Mouse (Mus musculus): ENCODE measurements around the gene Anp32a.

- TF ChIP-seq GATA1 (IDR thresholded peaks at IDR 0.05; ENCODE audit: borderline replicate concordance, low read length), result no peak
- no peak for TF ChIP-seq FLI1 (IDR thresholded peaks at IDR 0.05; ENCODE audit: low read length)
Measured at GRCm38 (mm10) chr9:62296891-62297290, 44.2 kb upstream of the Anp32a start.

All from megakaryocyte, embryonic 14.5 days (primary cell).